ENCODE assay signal across 9 mouse cellular contexts in the genomic region with DNA sequence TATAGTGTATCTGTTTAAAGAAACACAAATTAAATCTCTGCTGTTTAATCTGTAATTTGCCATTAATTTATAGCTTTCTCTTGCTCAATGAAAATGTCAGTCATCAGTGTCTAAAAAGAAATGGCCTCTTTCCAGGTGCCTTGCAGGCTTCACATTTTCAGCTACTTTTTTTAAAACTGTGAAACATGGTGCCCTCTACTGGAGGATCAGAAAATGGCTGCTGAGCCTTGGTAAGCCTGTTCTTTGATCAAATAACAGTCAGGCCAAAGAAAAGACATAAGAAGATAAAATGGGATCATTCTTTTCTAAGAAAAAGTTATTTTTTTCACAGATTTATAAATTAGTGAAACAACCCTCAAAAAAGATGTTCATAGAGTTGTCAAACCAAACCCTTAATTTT.
DNase-seq lines count a peak whose midpoint lies in the region; ATAC-seq and TF ChIP-seq lines count a peak whose summit lies in the region.
"Had no signal": no experiment of that assay in that cellular context is flagged by ENCODE, and none has a peak within 500 bp of the region (broad histone marks: within the 10 kb centered on the region; RNA-seq: fewer than 3 reads in every experiment).

No protein-coding gene starts in this region.

- no peak for TF ChIP-seq EP300 in liver, postnatal 0 days (IDR thresholded peaks at IDR 0.05; ENCODE audit: low read depth)

- H3K27me3 ChIP-seq in hindbrain, embryonic 10.5 days (ENCODE audit: insufficient read depth, poor library complexity, severe bottlenecking), result no peaks in the 10 kb centered on the region
- H3K27me3 ChIP-seq in hindbrain, embryonic 13.5 days, result no peaks in the 10 kb centered on the region
- H3K27me3 ChIP-seq in E14TG2a.4 (ENCODE audit: insufficient read depth, low read length), result no peaks in the 10 kb centered on the region; the same call in 1 of the 2 replicates
- H3K27me3 ChIP-seq in liver, postnatal 0 days (ENCODE audit: insufficient read depth, low read length), result no peaks in the 10 kb centered on the region
- H3K27me3 ChIP-seq: limb, embryonic 15.5 days had no signal

- H3K36me3 ChIP-seq in hindbrain, embryonic 10.5 days, result no peaks in the 10 kb centered on the region
- H3K36me3 ChIP-seq in hindbrain, embryonic 13.5 days, result no peaks in the 10 kb centered on the region
- no peaks in the 10 kb centered on the region for H3K36me3 ChIP-seq in E14TG2a.4 (ENCODE audit: insufficient read depth, low read length)
- no peaks in the 10 kb centered on the region for H3K36me3 ChIP-seq in liver, postnatal 0 days (replicated peaks; ENCODE audit: insufficient read depth, low read length)
- H3K36me3 ChIP-seq: limb, embryonic 15.5 days had no signal

- TF ChIP-seq CTCF in E14TG2a.4 (conservative IDR thresholded peaks at IDR 0.05; ENCODE audit: low read length), result peak; percentile 82
- TF ChIP-seq CTCF in liver, postnatal 0 days (IDR thresholded peaks at IDR 0.05; ENCODE audit: low read depth), result peak; percentile 58

- no peak for ATAC-seq in hindbrain, embryonic 13.5 days (ENCODE audit: low FRiP score)
- ATAC-seq in liver, postnatal 0 days, result no peak; the same call in 1 of the 2 replicates

- H3K4me3 ChIP-seq in hindbrain, embryonic 10.5 days, result no peak overlapping the region
- H3K4me3 ChIP-seq in hindbrain, embryonic 13.5 days, result no peak overlapping the region
- no peak overlapping the region for H3K4me3 ChIP-seq in E14TG2a.4 (replicated peaks; ENCODE audit: low read length)
- no peak overlapping the region for H3K4me3 ChIP-seq in liver, postnatal 0 days (ENCODE audit: low read depth, low read length)
- H3K4me3 ChIP-seq: limb, embryonic 15.5 days had no signal

- H3K4me2 ChIP-seq in hindbrain, embryonic 13.5 days, result no peak overlapping the region
- H3K4me2 ChIP-seq in liver, postnatal 0 days (ENCODE audit: low read depth, low read length), result no peak overlapping the region
- H3K4me2 ChIP-seq: limb, embryonic 15.5 days had no signal

- no peak overlapping the region for H3K9ac ChIP-seq in hindbrain, embryonic 13.5 days
- no peak overlapping the region for H3K9ac ChIP-seq in liver, postnatal 0 days (replicated peaks)
- H3K9ac ChIP-seq: limb, embryonic 15.5 days had no signal

- no peaks in the 10 kb centered on the region for H3K4me1 ChIP-seq in hindbrain, embryonic 10.5 days (replicated peaks)
- no peaks in the 10 kb centered on the region for H3K4me1 ChIP-seq in hindbrain, embryonic 13.5 days (replicated peaks)
- H3K4me1 ChIP-seq in E14TG2a.4 (replicated peaks; ENCODE audit: low read depth, low read length), result no peaks in the 10 kb centered on the region
- H3K4me1 ChIP-seq in liver, postnatal 0 days (ENCODE audit: insufficient read depth), result no peaks in the 10 kb centered on the region
- H3K4me1 ChIP-seq: limb, embryonic 15.5 days had no signal

- no peak overlapping the region for H3K27ac ChIP-seq in hindbrain, embryonic 10.5 days
- no peak overlapping the region for H3K27ac ChIP-seq in hindbrain, embryonic 13.5 days
- no peak overlapping the region for H3K27ac ChIP-seq in liver, postnatal 0 days (ENCODE audit: low read depth)
- H3K27ac ChIP-seq: limb, embryonic 15.5 days had no signal

- peak; percentile 17 for DNase-seq in hindbrain, embryonic 10.5 days (ENCODE audit: low spot score)
- DNase-seq in brain, embryonic 18.5 days (ENCODE audit: low read depth, low spot score), result peak; percentile 12
- DNase-seq in kidney, adult 9 months, result peak; percentile 66
- DNase-seq in liver, postnatal 0 days, result peak; percentile 21
- DNase-seq in thymus, postnatal 4 days, result peak; percentile 29
- DNase-seq in gastrocnemius, postnatal 4 days (ENCODE audit: low spot score in 2 of 2), result no peak

- no peaks in the 10 kb centered on the region for H3K9me3 ChIP-seq in hindbrain, embryonic 10.5 days
- no peaks in the 10 kb centered on the region for H3K9me3 ChIP-seq in hindbrain, embryonic 13.5 days
- H3K9me3 ChIP-seq in E14TG2a.4 (ENCODE audit: low read length), result no peaks in the 10 kb centered on the region
- no peaks in the 10 kb centered on the region for H3K9me3 ChIP-seq in liver, postnatal 0 days (ENCODE audit: low read length)
- H3K9me3 ChIP-seq: limb, embryonic 15.5 days had no signal

Comparison
In these comparisons a context has a peak if more than half of its experiments do, and no peak if none do; other contexts are left out.
1. DNase-seq: peak in hindbrain, embryonic 10.5 days (single experiment), brain, embryonic 18.5 days (single experiment), kidney, adult 9 months (single experiment), liver, postnatal 0 days (single experiment) and thymus, postnatal 4 days (single experiment); none in gastrocnemius, postnatal 4 days (0 of 2).